Mouse (Mus musculus) embryonic facial prominence, embryonic 12.5 days (tissue): ENCODE measurements around the gene Mocs1. TPM values are rescaled to one million over a fixed set of nuclear protein-coding genes. Genes with fewer than 3 reads are reported as not detected.
"Not testable (repeated sequence)": the region's sequence is repeated elsewhere in the genome, so short reads cannot be mapped to it uniquely, and the experiment has no call there.

ENCODE experiments used
- ATAC-seq: fragments of 200-750 bp; cut with Nextera tagmentation; 2 replicates; pipeline ENCODE4 v1.8.0; 2017; ENCODE audit not compliant: insufficient number of reproducible peaks, insufficient read depth, low FRiP score, low TSS enrichment
- H3K27ac ChIP-seq: fragments of 300-500 bp; sonication (generic); 2 replicates; pipeline ENCODE4 v1.5.1; 2016; ENCODE audit warnings: mild to moderate bottlenecking
- H3K27me3 ChIP-seq: fragments of 300-500 bp; sonication (generic); 2 replicates; pipeline ENCODE4 v1.6.1; 2016; ENCODE audit warnings: mild to moderate bottlenecking, moderate library complexity
- H3K36me3 ChIP-seq: fragments of 300-500 bp; sonication (generic); 2 replicates; pipeline ENCODE4 v1.6.1; 2016; ENCODE audit warnings: mild to moderate bottlenecking
- H3K4me1 ChIP-seq: fragments of 300-500 bp; sonication (generic); 2 replicates; pipeline ENCODE4 v1.6.1; 2016
- H3K4me2 ChIP-seq: fragments of 300-500 bp; sonication (generic); replicated peaks from 2 replicates; pipeline ENCODE4 v1.6.1; 2016; ENCODE audit warnings: mild to moderate bottlenecking, moderate library complexity
- H3K4me3 ChIP-seq: fragments of 300-500 bp; sonication (generic); 2 replicates; pipeline ENCODE4 v1.5.1; 2016; ENCODE audit warnings: mild to moderate bottlenecking
- H3K9ac ChIP-seq: fragments of 300-500 bp; sonication (generic); 2 replicates; pipeline ENCODE4 v1.6.1; 2016; ENCODE audit warnings: mild to moderate bottlenecking, moderate library complexity
- H3K9me3 ChIP-seq: fragments of 300-500 bp; sonication (generic); 2 replicates; pipeline ENCODE4 v1.6.1; 2016; ENCODE audit warnings: mild to moderate bottlenecking, moderate library complexity
- WGBS: fragments of 180-500 bp; shearing (Covaris S2); methylation state at CpG from one replicate; pipeline ENCODE4 v1.1.7; 2016; 5-methylcytosine and 5-hydroxymethylcytosine counted together
- polyA plus RNA-seq: library from polyadenylated mRNA; unstranded; fragments of >200 nt; fragmentation: Nextera tagmentation; extraction: Ambion mirVana; gene quantifications from 2 replicates; pipeline ENCODE4 v1.2.1, GENCODE M21; 2016

Mocs1 gene
- polyA plus RNA-seq, 1 experiment from 2014 or later = 5.4 TPM

- no peak overlapping the region for H3K4me3 ChIP-seq
- 96% methylated on average over 6 of the region's 6 CpGs for WGBS
- peaks cover 33% of the 10 kb centered on the region for H3K36me3 ChIP-seq
Measured at GRCm38 (mm10) chr17:49433071-49433470, 4.9 kb downstream of the Mocs1 start.

GRCm38 (mm10) chr17:49434236-49434635 is 6.1 kb downstream of the Mocs1 start:
- H3K4me3 ChIP-seq = no peak overlapping the region

More at GRCm38 (mm10) chr17:49433071-49433470, 4.9 kb downstream of the Mocs1 start:
- Histone ChIP-seq H3K9me3 (no peaks in the 10 kb centered on the region), H3K27ac (no peak overlapping the region), H3K27me3 (no peaks in the 10 kb centered on the region), H3K4me2 (no peak overlapping the region), H3K4me1 (peaks cover 23% of the 10 kb centered on the region), H3K9ac (no peak overlapping the region)
- ATAC-seq = no peak

DNA sequence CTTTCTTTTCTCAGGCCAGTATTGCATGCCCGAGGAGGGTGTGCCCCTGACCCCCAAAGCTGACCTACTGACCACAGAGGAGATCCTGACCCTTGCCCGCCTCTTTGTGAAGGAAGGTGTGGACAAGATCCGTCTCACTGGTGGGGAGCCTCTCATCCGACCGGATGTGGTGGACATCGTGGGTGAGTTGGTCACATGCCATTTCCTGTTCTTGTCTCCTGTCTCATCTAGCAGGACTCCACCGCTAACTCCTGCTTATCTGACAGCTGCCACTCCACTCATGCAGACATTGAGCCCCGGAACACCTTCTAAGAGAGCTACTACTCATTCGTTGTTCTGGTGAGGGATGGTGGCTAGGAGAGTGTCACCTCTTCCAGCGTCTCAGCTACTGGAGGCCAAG is 6.9 kb downstream of the Mocs1 start:
- peaks cover 9% of the 10 kb centered on the region; the same call in 1 of the 2 replicates for H3K4me1 ChIP-seq
- no peaks in the 10 kb centered on the region for H3K27me3 ChIP-seq
- no peak overlapping the region for H3K4me3 ChIP-seq
- H3K9me3 ChIP-seq = no peaks in the 10 kb centered on the region
- H3K4me2 ChIP-seq = no peak overlapping the region
- no peak overlapping the region for H3K27ac ChIP-seq
- H3K9ac ChIP-seq = no peak overlapping the region
- WGBS = 94% methylated on average over 10 of the region's 10 CpGs
- peaks cover 34% of the 10 kb centered on the region for H3K36me3 ChIP-seq
- no peak for ATAC-seq

More at GRCm38 (mm10) chr17:49434236-49434635, 6.1 kb downstream of the Mocs1 start:
- 78% methylated on average over 6 of the region's 6 CpGs for WGBS
- H3K9ac ChIP-seq = no peak overlapping the region
- no peaks in the 10 kb centered on the region for H3K27me3 ChIP-seq
- peaks cover 33% of the 10 kb centered on the region for H3K36me3 ChIP-seq
- peaks cover 18% of the 10 kb centered on the region for H3K4me1 ChIP-seq
- ATAC-seq = no peak
- H3K9me3 ChIP-seq = no peaks in the 10 kb centered on the region
- H3K27ac ChIP-seq = no peak overlapping the region
- no peak overlapping the region for H3K4me2 ChIP-seq

- Histone ChIP-seq H3K4me1 (peaks cover 6% of the 10 kb centered on the region; the same call in 1 of the 2 replicates), H3K4me3 (no peak overlapping the region), H3K27ac (no peak overlapping the region), H3K9ac (no peak overlapping the region), H3K27me3 (no peaks in the 10 kb centered on the region), H3K36me3 (peaks cover 42% of the 10 kb centered on the region), H3K9me3 (no peaks in the 10 kb centered on the region), H3K4me2 (no peak overlapping the region)
- WGBS = 77% methylated on average over 6 of the region's 6 CpGs
- ATAC-seq = no peak
Measured at GRCm38 (mm10) chr17:49436631-49437030, 8.5 kb downstream of the Mocs1 start.

GRCm38 (mm10) chr17:49437306-49437705 is 9.1 kb downstream of the Mocs1 start:
- not testable (repeated sequence) for H3K27me3 ChIP-seq, H3K4me2 ChIP-seq, H3K4me3 ChIP-seq, H3K27ac ChIP-seq, H3K4me1 ChIP-seq, H3K9me3 ChIP-seq, H3K9ac ChIP-seq, ATAC-seq
- H3K36me3 ChIP-seq = peaks cover 42% of the 10 kb centered on the region

GRCm38 (mm10) chr17:49438822-49439574 is 10.8 kb downstream of the Mocs1 start:
- no peak for ATAC-seq
- no peaks in the 10 kb centered on the region for H3K4me1 ChIP-seq
- H3K36me3 ChIP-seq = peaks cover 33% of the 10 kb centered on the region
- H3K4me3 ChIP-seq = no peak overlapping the region
- no peak overlapping the region for H3K9ac ChIP-seq
- no peaks in the 10 kb centered on the region for H3K9me3 ChIP-seq
- WGBS = 84% methylated on average over 12 of the region's 12 CpGs
- H3K27ac ChIP-seq = no peak overlapping the region
- H3K27me3 ChIP-seq = no peaks in the 10 kb centered on the region
- no peak overlapping the region for H3K4me2 ChIP-seq

- ATAC-seq = no peak
- Histone ChIP-seq H3K9ac (no peak overlapping the region), H3K36me3 (peaks cover 26% of the 10 kb centered on the region), H3K4me3 (no peak overlapping the region), H3K4me1 (no peaks in the 10 kb centered on the region), H3K9me3 (no peaks in the 10 kb centered on the region), H3K27ac (no peak overlapping the region), H3K4me2 (no peak overlapping the region), H3K27me3 (no peaks in the 10 kb centered on the region)
- 89% methylated on average over 4 of the region's 4 CpGs for WGBS
Measured at GRCm38 (mm10) chr17:49439706-49440105, 11.5 kb downstream of the Mocs1 start.

DNA sequence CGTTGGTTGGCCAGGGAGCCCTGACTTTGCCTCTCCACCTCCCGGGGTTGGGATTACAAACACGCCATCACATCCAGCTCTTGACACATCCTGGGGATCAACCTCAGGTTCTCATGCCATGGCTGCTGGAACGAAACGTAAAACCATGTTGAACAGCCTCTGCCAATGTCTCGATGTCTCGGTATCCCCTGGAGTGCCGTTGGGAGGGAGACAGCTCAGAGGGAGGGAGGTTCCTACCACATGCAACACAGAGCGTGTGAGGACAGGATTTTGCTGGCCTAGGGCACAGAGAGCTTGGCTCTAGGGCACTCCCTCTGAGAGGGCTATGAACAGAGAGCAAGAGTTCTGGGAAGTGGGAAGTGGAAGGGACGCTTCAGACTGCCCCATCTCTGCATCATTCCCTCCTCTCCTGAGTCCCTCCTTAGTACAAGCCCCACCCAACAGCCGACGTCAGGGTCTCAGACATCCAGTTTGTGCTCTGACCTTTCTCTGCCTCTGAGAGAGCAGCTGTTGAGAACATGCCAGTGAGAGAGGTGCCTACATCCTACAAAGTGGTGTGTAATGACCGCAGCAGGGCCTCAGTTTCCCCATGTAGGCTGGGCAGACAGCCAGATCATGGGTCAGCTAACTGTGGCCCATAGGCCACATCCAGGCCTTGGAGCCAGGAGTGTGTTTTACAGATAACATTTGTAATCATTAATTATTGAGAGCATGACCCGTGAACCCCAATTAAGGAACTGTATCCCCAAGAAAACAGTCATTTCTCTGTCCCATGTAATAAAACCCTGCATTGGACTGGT is 12.4 kb downstream of the Mocs1 start:
- H3K9ac ChIP-seq = no peak overlapping the region
- no peak overlapping the region for H3K4me3 ChIP-seq
- H3K27ac ChIP-seq = peak overlapping the region; percentile 31; the same call in 1 of the 2 replicates
- no peak overlapping the region for H3K4me2 ChIP-seq
- H3K36me3 ChIP-seq = peaks cover 18% of the 10 kb centered on the region
- no peaks in the 10 kb centered on the region for H3K4me1 ChIP-seq
- no peak for ATAC-seq
- no peaks in the 10 kb centered on the region for H3K27me3 ChIP-seq
- no peaks in the 10 kb centered on the region for H3K9me3 ChIP-seq
- WGBS = 78% methylated on average over 14 of the region's 14 CpGs

DNA sequence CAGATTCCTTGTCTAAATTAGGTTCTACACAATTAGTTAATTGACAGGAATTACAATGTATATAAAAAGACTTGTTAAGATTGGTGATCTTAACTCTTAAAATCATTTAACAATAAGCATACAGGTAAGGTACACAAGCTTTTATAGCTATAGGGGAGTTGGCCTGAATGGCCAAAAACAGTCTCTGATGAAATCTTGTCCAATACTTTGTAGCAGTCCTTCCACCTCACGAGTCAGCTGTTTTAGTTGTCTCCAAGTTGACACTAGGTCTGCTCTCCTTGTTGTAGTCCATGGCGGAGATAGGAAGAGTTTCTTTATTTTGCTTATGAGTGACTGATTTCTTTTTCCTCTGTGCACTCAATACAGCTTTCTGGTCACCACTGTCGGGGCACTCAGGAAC is 14.7 kb downstream of the Mocs1 start:
- H3K27me3 ChIP-seq, H3K27ac ChIP-seq, ATAC-seq, H3K4me2 ChIP-seq, H3K4me3 ChIP-seq, H3K9me3 ChIP-seq, H3K4me1 ChIP-seq, H3K9ac ChIP-seq, H3K36me3 ChIP-seq: not testable (repeated sequence)
- 77% methylated on average over 3 of the region's 3 CpGs for WGBS

DNA sequence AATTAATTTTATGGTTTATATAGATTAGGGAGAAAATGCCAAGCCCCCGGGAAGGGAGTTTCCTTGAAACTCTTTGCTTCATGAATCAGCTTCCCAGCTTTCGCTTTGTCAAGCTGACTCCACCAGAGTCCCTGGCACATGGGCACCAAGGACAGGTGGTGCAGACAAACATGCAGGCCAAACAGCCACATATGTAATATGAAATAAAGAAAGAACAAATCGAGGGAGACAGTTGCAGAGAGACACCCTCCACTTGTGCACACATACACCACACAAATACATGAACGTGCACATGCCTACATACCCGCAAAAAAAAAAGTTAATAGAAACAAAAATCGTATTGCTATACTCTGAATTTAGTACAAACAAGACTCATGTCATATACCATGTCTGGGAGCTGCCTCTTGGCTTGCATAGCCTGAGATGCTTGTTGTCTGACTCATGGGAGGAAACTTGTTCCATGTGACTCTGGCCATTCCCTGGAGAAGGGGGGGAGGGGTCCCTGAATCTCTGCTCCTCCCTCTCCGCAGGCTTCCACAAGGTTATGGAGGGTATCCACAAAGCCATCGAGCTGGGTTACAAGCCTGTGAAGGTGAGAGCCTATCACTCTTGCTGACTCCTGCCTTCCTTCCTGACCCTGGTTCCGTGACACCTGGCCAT is 20.5 kb downstream of the Mocs1 start:
- peaks cover 10% of the 10 kb centered on the region; the same call in 1 of the 2 replicates for H3K36me3 ChIP-seq
- H3K4me1 ChIP-seq = no peaks in the 10 kb centered on the region
- H3K9ac ChIP-seq = no peak overlapping the region
- H3K4me3 ChIP-seq = no peak overlapping the region
- H3K4me2 ChIP-seq = no peak overlapping the region
- WGBS = 73% methylated on average over 8 of the region's 9 CpGs
- ATAC-seq = no peak
- no peak overlapping the region for H3K27ac ChIP-seq
- no peaks in the 10 kb centered on the region for H3K9me3 ChIP-seq
- H3K27me3 ChIP-seq = no peaks in the 10 kb centered on the region

DNA sequence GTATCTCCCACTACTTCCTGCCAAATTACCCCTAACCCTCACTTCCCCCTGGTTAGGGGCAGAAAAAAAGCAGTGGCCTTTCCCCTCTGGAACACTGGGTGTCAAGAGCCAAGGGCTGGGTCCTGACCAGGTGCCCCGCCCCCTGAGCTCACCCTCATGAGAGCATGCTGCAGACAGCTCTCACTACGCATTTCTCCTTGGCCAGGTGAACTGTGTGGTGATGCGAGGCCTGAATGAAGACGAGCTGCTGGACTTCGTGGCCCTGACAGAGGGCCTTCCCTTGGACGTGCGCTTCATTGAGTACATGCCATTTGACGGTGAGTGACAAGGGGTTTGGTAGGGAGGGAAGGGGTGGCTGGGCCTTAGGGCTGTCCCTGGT is 21.1 kb downstream of the Mocs1 start:
- Histone ChIP-seq H3K27ac (no peak overlapping the region), H3K4me3 (no peak overlapping the region), H3K9ac (no peak overlapping the region), H3K27me3 (no peaks in the 10 kb centered on the region), H3K4me1 (no peaks in the 10 kb centered on the region), H3K9me3 (no peaks in the 10 kb centered on the region), H3K36me3 (peaks cover 16% of the 10 kb centered on the region), H3K4me2 (no peak overlapping the region)
- WGBS = 87% methylated on average over 8 of the region's 8 CpGs
- no peak for ATAC-seq
